Mouse (Mus musculus) hematopoietic stem cell, adult 5-6 weeks (primary cell): ENCODE data around the gene Tnpo1. TPM values are rescaled to one million over a fixed set of nuclear protein-coding genes. Genes with fewer than 3 reads are reported as not detected.

Experiments used
- ATAC-seq, 2 experiments: fragments of 125-278 bp in 1 of 2; replicated peaks in 1 of 2; 2 replicates each; pipeline ENCODE4 v1.8.0; 2016 to 2017; ENCODE audit warnings: inconsistent platforms in 2 of 2, mild to moderate bottlenecking in 2 of 2, moderate number of reproducible peaks in 2 of 2, low read depth in 1 of 2, moderate TSS enrichment in 1 of 2; ENCODE audit not compliant: low FRiP score in 2 of 2, poor library complexity in 2 of 2, severe bottlenecking in 2 of 2, insufficient read depth in 1 of 2, low TSS enrichment in 1 of 2
- total RNA-seq: library from RNA; stranded (forward); fragments of 172-1452, 232-1000 nt; gene quantifications from 2 replicates; pipeline ENCODE4 v1.2.3, GENCODE M21; 2017

Gene Tnpo1
- total RNA-seq, 1 experiment from 2014 or later: 125 TPM

DNA sequence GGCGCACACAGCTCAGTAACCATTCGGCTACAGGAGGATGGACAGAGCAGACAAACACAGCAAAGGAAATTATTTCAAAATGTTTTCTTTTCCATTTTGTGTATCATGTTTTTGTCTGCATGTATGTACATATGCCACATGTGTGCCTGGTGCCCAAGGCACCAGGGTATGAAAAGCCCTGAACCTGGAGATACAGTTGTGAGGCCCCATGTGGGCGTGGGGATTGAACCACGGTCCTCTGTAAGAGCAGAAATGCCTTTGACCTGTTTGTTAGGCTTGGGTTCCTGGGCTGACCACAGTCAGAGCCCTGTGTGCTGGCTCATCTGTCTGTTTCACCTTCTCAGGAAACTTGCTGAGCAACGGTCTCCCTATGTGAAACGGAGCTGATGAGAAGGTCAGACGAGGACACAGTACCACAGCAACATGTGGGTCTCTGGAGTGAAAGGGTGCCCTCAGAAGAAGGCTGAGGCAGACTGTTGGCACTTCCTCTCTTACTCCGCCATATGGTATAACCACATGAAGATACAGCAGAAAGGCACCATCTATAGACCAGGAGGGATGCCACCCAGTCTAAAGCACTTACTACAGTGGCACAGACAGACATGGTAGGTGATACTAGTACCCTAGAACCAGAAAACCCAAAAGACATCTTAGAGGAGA, 23.7 kb downstream of the Tnpo1 start:
- ATAC-seq: peak; percentile 85 to 89

DNA sequence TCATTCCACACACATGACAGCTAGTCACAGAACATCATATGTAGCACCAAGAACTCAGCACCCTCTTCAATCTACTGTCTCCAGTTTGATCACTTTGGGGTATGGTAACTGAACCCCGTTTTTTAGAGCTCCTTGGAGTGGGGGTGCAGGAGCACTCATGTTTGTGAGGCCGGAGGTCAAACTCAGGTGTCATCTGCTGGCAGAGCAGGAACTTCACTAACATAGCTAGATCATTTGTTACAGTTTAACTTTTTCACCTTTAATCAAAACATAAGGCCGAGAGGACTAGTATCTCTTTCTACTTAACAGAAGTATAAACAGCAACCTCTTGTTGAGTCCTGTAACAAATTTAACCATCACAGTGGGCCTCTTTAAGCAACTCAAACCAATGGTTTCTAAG, 26.6 kb downstream of the Tnpo1 start:
- no peak for ATAC-seq

DNA sequence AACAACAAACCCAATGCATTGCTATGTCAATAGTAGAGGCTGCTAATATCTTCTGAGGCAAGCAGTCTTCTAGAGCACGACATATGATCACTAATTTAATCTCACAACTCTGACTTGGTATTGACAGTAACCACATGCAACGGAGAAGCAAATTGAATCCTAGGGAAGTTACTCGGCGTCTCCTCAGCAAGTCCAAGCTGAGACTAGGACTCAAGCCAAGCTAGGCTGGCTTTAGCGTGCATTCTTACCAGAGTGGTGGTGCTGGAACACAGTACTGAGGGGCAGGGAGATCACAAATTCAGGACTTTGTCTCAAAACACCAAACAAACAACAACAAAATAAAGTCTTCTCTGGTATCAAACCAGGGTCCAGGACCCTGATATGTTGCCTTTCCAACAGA, 28.6 kb downstream of the Tnpo1 start:
- ATAC-seq: no peak

DNA sequence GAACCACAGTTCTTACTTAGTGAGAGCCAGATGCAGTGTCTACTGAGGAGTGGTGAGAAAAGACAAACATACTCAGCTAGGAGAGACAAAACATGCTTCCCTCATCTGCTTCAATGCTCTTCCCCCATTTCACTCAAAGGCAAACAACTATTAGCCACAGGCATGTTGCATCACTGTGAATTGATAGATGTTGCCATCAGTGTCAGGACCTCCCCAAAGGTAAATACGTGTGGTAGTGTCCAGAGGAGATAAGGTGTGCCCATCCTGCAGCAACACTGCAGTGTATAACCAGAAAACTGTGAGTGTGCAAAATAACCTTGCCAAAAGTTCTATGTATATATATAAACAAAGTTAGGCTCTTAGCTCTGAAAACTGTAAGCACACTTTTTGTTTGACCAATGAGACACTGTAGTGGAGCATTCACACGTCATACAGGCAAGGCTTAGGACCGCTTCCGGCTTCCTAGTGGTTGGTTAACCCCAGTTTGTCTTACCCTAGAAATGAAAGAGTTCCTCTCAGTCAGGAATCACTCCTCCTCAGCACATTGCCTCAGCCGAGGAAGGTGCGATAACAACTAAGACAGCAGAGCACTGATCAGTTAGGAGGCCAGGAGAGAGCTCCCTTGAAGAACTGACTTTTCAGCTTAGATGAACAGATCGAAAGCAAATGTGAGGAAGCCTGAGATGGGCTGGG, 29.6 kb downstream of the Tnpo1 start:
- ATAC-seq: peak; percentile 54 to 70

DNA sequence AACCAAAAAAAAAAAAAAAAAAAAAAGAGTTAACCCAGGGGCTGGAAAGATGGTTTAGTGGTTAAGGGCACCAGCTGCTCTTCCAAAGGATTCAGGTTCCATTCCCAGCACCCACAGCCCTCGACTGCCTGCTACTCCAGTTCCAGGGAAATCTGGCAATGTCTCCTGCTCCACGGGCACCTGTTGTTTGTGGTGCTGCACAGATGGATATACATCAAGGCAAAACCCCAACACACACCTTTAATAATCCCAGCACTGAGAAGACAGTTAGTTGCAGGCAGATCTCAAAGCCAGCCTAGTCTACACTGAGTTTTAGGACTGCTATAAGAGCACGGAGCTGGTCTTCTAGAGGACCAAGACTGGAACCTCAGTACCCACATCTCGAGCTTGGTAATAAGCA, 30.2 kb downstream of the Tnpo1 start:
- ATAC-seq: no peak

DNA sequence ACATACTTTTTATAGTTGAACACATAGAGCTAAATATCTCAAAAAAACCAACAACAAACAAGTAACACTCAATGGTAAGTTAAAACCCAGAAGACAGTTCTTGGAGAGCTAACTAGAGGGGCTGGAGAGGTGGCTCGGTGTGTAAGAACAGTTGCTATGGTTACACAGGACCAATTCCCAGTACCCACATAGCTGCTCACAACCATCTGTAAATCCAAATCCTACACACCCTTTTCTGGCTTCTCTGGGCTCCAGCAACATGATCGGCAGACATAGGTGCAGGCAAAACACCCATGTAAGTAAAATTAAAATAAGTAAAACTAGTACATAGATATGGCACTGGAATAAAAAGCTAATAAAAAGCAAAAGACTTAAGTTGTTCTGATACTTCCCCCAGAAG, 31.3 kb downstream of the Tnpo1 start:
- no peak for ATAC-seq

DNA sequence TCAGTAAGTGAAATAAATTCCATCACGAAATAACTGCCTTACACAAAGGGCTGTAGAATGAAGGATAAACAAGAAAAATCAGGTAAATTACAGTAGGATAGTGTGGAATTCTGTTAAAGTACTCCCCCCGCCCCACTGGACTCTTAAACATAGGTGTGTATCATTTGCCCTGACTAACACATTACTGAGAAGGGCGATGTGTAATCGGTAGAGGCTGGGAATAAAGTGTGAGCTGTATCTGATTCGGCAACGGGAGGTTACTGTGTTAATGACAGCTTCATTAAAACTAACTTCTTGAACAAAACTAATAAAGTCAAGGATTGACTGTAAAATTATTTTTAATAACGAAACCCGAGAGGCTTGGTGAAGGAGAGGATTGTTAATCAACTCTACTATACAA, 34.7 kb downstream of the Tnpo1 start:
- ATAC-seq: no peak

DNA sequence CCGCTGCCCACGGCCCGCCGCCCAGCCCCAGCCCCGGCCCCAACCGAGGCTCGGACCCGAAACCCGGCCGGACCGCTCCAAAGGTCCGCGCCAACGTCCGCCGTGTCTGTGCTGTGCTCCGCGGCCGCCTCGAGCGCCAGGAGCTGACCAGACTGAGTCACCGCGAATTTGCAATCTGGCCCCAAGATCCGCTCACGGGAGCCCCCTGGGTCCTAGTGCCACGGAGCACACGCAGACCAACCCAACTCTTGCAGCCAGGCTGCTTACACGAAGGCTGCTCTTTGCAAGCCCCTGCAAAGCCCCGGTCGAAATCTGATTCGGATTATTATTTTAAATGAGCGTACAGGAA, 35.3 kb downstream of the Tnpo1 start:
- ATAC-seq: peak; percentile 88 to 95

DNA sequence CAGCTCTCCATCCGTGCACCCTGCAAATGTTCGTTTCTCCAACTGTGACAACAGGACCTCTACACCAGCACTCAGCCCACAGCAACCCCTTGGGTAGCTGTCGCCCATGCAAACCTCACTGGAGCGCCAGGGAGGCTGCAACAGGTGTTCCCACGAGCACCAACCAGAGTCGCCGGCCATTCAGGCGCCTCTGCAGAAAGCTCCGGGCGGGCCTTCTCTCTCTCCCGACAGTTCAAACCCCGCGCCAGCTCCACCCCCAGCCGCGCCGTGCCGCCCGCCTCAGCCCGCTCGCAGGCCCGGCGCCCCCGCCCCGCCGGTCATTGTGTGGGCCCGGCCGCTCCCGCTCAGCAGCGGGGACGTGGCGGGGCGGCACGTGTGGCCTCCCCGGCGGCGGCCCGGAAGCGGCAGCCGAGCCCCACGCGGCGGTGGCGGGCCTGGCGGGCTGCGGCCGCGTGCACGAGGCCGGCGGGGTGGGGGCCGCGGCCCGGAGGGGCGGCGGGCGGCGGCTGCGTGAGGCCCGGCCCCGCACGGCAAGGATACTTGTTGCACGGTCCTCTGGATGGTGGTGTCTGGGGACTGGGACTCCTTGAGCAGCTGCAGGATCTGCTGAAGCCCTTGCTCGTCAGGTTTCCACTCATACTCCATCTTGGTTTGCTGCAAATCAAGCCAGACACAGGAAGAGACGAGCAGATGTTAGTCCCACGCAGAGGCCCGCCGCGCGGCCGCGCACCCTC, 35.9 kb downstream of the Tnpo1 start:
- ATAC-seq: peak in 1 of 2 experiments; percentile 37; a peak in 3 of 4 replicates

DNA sequence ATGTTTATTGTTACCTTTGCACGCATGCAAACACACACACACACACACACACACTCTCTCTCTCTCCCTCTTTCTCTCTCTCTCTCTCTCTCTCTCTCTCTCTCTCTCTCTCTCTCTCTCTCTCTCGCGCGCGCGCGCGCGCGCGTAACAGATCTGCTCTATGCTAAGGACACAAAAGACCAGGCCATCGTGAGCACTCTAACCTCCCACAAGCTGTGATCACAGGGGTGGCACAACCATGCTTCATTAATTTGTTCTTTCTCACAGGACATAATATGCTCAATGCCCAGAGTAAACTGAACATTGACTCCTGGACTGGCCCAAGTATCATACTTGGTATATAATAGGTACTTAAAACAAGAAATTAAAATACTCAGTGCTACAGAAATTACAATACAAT, 37.0 kb downstream of the Tnpo1 start:
- ATAC-seq: no peak

DNA sequence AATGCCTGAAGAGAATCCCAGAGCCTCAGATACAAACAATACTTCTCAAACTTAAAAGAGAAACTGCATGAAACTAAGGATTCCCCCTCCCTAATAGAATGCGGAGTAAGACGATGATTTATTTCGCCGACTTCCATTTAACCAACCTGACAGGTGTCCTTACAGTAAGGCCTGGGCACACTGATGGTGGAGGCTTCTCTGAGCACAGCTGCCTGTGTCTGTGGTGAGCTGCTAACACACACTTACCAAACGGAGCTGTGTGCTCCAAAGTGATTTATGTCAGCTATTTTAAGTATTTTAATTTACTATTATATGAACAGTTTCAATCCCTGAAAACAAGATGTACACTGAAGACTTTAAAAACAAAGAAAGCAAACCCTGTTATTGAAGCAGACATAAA, 42.4 kb downstream of the Tnpo1 start:
- no peak for ATAC-seq

DNA sequence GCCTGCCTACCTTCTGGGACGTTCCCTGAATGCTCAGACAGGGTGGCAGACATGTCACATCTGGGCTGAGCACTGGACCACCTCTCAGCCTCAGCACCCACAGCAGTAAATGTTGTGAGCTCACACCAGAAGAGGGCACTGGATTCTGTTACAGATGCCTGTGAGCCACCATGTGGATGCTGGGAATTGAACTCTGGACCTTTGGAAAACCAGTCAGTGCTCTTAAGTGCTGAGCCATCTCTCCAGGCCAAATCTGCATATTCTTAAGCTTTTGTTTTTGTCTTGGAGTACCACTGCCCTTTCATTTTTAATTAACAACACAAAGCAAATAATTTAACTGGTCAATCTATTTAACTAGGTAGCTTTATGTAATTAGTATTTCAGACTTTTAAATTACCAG, 44.2 kb downstream of the Tnpo1 start:
- ATAC-seq: no peak

DNA sequence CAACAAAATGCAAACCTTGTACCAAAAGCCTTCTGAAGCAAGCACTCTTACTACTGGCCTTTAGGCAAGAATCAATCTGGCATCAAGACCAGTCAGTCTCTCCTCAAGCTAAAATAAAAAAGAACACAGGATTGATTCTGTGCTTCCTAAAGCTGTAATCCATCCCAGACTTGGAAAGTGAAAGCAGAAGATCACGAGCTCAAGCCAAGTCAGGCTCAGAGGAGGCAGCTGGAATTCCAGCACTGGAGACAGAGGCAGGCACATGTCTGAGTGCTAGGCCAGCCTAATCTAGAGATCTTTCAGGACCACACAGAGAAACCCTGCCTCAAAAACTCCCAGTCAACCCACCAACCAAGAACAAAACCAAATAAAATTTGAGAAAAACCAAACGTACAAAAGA, 45.8 kb downstream of the Tnpo1 start:
- ATAC-seq: no peak

DNA sequence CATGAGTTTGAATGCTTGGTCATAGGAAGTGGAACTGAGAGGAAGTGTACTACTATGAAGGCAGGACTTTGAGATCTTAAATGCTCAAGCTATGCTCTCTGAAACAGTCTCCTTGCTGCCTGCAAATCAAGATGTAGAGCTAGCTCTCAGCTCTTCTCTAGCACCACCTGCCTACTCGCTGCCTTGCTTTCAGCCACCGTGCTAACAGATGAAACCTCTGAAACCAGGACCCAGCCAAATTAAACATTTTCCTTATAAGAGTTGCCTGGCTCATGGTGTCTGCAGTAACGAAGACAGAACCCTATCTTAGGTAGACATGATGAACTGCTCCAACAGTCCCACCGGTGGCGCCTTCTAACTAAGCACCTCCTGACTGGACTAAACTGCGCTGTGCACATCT, 46.8 kb downstream of the Tnpo1 start:
- ATAC-seq: no peak

DNA sequence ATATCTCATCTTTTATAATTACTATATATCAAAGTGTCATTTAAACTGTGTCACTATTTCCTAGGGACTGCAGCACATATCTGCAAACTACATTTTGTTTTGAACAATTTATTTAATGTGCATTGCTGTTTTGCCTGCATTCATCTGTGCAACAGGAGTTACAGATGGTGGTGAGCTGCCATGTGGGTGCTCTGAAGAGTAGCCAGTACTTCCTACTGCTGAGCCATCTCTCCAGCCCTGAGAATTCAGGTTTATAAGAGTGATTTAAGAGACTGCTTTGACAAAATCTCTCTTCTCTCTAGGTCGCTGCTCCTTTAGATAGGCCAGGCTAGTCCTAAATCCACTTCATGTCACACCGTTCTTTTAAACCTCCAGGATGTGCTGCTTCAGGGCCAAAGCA, 49.0 kb downstream of the Tnpo1 start:
- ATAC-seq: no peak

DNA sequence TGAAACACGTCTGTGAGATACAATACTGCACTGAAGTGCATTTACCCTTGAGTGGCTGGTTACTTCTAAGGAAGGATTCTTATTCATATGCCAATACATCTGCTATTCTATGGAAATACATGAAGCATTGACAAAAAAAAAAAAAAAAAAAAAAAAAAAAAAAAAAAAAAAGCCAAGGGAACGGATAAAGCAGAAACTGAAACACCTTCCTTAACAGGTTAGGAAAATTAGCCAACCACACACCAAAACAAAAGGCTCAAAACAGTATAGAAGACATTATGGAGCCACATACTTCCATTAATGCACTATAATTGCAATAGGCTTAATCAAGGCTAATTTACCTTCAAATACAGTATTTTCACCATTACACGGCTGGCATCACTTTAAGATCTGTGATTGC, 51.5 kb downstream of the Tnpo1 start:
- no peak for ATAC-seq

DNA sequence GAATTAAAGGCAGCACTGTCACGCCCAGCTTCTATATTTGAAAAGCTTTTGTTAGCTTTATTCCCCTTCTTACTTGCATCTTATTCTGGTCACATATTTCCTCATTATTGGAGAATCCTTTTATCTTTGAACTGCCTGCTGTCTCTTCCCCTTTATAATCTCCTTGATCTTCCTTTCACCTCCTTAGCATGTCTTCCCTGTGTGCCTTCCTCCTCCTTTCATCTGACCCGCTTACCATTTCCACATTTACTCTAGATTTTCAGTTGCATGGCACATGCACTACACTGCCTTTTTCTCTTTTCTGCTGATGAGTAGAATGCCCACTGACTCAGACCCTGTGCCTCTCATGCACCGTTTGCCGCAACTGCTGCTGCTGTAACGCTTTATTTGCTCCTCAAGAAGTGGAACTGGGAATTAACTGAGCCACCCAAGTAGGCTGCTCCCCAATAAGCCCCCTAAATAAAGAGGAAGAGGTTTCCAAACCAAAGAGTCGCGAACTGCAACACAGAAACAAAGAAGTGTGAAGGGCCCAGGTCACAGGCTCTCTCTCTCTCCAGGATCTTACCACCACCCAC, 53.8 kb downstream of the Tnpo1 start:
- ATAC-seq: no peak

DNA sequence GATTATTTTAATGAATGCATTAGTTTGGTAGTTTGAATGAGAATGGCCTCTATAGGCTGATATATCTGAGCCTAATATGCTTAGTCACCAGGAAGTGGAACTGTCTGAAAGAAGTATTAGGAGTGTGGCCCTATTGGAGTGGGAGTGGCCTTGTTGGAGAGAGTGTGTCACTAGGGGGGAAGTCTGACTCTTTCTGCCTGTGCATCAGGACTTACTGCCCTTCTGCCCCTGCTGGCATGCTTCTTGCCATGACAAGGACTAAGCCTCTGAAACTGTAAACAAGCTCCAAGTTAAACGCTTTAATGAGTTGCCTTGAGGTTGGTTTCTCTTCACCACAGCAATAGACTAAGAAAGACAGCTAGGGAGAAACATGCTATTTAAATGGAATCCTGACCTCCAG, 54.9 kb downstream of the Tnpo1 start:
- ATAC-seq: peak; percentile 62 to 63
